9 mouse cellular contexts compared by ENCODE assay signal in the genomic region with DNA sequence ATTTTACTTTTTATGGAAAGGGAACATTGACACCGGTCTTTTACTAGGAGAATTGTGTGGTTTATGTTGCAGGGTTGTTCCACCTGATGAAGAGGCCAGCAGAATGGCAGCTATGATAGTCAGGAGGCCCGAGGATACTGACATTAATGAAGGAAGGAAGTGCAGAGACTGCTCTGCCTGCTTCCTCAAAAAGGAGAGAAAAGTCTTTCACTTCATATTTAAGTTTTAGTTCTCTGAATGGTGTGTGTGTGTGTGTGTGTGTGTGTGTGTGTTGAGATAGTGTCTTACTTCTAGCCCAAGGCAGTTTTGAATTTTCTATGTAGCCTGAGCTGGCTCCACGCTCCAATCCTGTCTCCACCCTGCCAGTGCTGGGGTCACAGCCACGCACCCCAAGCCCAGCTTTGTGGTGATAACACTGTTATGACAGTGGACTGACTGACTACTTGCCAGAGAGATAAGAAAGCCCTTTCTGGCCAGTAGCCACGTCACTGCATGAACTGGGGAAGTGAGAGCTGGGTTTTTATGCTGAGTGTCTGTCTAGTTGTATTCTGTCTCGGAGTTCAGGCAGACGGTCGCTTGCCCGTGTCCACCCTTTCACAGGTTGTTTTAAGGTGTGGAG.
A peak's percentile ranks its signal among the peaks of the same experiment; 100 is the strongest.
DNase-seq lines count a peak whose midpoint lies in the region; ATAC-seq lines count a peak whose summit lies in the region.
"Had no signal": no experiment of that assay in that cellular context is flagged by ENCODE, and none has a peak within 500 bp of the region (broad histone marks: within the 10 kb centered on the region; RNA-seq: fewer than 3 reads in every experiment).

No protein-coding gene starts in this region.

- no peak overlapping the region for H3K9ac ChIP-seq in hindbrain, embryonic 16.5 days (ENCODE audit: low read depth, low read length)
- H3K9ac ChIP-seq: liver, embryonic 14.5 days had no signal

- ATAC-seq in hindbrain, embryonic 16.5 days, result no peak

- DNase-seq in cerebellum, postnatal 10 days, result peak; percentile 32 to 40
- no peak for DNase-seq in cerebellum, postnatal 14 days
- peak; percentile 48 for DNase-seq in adrenal gland, postnatal 14 days
- DNase-seq in heart, postnatal 10 days, result peak; percentile 72 to 78
- DNase-seq in cerebellum, adult 9-11 months, result no peak
- no peak for DNase-seq in left cerebral cortex, adult 18-20 months (ENCODE audit: low spot score in 2 of 2)

- no peaks in the 10 kb centered on the region; the same call in 1 of the 2 replicates for H3K9me3 ChIP-seq in hindbrain, embryonic 16.5 days (ENCODE audit: control insufficient read depth, low read length)

- intact Hi-C loops in heart, postnatal 10 days (cut with DNase I), result loop anchor here (5.0 kb wide), 1 partner anchor 48 kb away; no protein-coding TSS in a partner anchor

- H3K4me3 ChIP-seq in macrophage (ENCODE audit: inconsistent target), result no peak overlapping the region
- H3K4me3 ChIP-seq in hindbrain, embryonic 16.5 days (ENCODE audit: low read length), result no peak overlapping the region

- no peaks in the 10 kb centered on the region for H3K79me2 ChIP-seq in macrophage (ENCODE audit: inconsistent target)

- H3K27me3 ChIP-seq in hindbrain, embryonic 16.5 days (replicated peaks; ENCODE audit: control insufficient read depth, insufficient read depth, low read length), result no peaks in the 10 kb centered on the region

- H3K36me3 ChIP-seq in macrophage (ENCODE audit: inconsistent target), result no peaks in the 10 kb centered on the region
- no peaks in the 10 kb centered on the region for H3K36me3 ChIP-seq in hindbrain, embryonic 16.5 days (ENCODE audit: control insufficient read depth, insufficient read depth, low read length)

- WGBS in macrophage (ENCODE audit: missing documents), result 15% methylated on average over 9 of the region's 9 CpGs
- WGBS in hindbrain, embryonic 16.5 days, result 83% methylated on average over 9 of the region's 9 CpGs

- no peak overlapping the region for H3K4me2 ChIP-seq in hindbrain, embryonic 16.5 days (ENCODE audit: low read length)

- no peaks in the 10 kb centered on the region for H3K4me1 ChIP-seq in hindbrain, embryonic 16.5 days (ENCODE audit: control insufficient read depth, insufficient read depth, low read depth, low read length)

- H3K27ac ChIP-seq in macrophage, result peak overlapping the region; percentile 32
- H3K27ac ChIP-seq in hindbrain, embryonic 16.5 days (ENCODE audit: low read depth, low read length), result no peak overlapping the region
- H3K27ac ChIP-seq: liver, embryonic 14.5 days had no signal

Comparison
In these comparisons a context has a peak if more than half of its experiments do, and no peak if none do; other contexts are left out.
1. DNase-seq: peak in cerebellum, postnatal 10 days (2 of 2), adrenal gland, postnatal 14 days (single experiment) and heart, postnatal 10 days (2 of 2); none in cerebellum, postnatal 14 days (0 of 2), cerebellum, adult 9-11 months (single experiment) and left cerebral cortex, adult 18-20 months (0 of 2).